Mouse (Mus musculus): ENCODE measurements around the gene Mark2.

DNA sequence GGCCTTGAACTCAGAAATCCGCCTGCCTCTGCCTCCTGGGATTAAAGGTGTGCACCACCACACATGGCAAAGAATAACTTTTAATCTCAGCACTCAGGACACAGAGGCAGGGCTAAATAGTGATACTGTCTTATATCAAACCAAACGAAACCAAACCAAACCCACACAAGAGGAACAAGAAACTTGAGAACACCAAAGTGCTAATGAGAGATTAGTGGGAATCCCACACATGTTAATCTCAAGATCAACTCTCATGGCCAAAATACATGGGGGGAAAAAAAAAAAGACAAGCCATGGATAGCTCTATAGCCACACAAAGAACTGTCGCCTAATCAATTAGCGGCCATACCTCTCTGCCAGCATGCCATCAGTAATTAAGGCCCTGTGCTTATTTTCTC is 26.1 kb downstream of the Mark2 start:
- TF ChIP-seq E2F4 (IDR thresholded peaks at IDR 0.05; ENCODE audit: insufficient read depth) (no peak), MYOG (IDR thresholded peaks at IDR 0.05; ENCODE audit: control insufficient read depth in 1 of 3, insufficient read depth in 1 of 3, insufficient read length in 2 of 3, low read depth in 2 of 3) (no peak), USF1 (IDR thresholded peaks at IDR 0.05; ENCODE audit: low read depth) (no peak), POLR2A (IDR thresholded peaks at IDR 0.05; ENCODE audit: insufficient read length, low read depth) (no peak), TCF3 (IDR thresholded peaks at IDR 0.05; ENCODE audit: insufficient read length, low read depth) (no peak), TCF12 (IDR thresholded peaks at IDR 0.05; ENCODE audit: insufficient read depth, poor library complexity, severe bottlenecking) (no peak), MYOD1 (IDR thresholded peaks at IDR 0.05; ENCODE audit: control insufficient read depth in 1 of 3, insufficient read length in 2 of 3, low read depth in 2 of 3) (no peak), POLR2AphosphoS2 (IDR thresholded peaks at IDR 0.05; ENCODE audit: insufficient read length, low read depth) (no peak)

All from myocyte (in vitro differentiated cells).